Comparison of ENCODE assay signal across 10 mouse cellular contexts in genomic region chr13:69538327-69538726, GRCm38 (mm10). TPM values are rescaled to one million over a fixed set of nuclear protein-coding genes. Genes with fewer than 3 reads are reported as not detected.
DNase-seq lines count a peak whose midpoint lies in the region; ATAC-seq lines count a peak whose summit lies in the region.
"Had no signal": no experiment of that assay in that cellular context is flagged by ENCODE, and none has a peak within 500 bp of the region (broad histone marks: within the 10 kb centered on the region; RNA-seq: fewer than 3 reads in every experiment).

No protein-coding gene starts in this region.

- intact Hi-C loops in heart, postnatal 10 days (cut with DNase I), result no loop called here
- intact Hi-C loops in gastrocnemius, postnatal 14 days (cut with DNase I; ENCODE audit: low total_unique reads), result no loop called here

- no peaks in the 10 kb centered on the region for H3K9me3 ChIP-seq in neural tube, embryonic 12.5 days
- no peaks in the 10 kb centered on the region for H3K9me3 ChIP-seq in neural tube, embryonic 15.5 days (replicated peaks)
- H3K9me3 ChIP-seq: hindbrain, embryonic 15.5 days had no signal

- no peak for ATAC-seq in neural tube, embryonic 12.5 days (ENCODE audit: low FRiP score, low read depth)
- no peak for ATAC-seq in neural tube, embryonic 15.5 days (ENCODE audit: low FRiP score)

- no peaks in the 10 kb centered on the region for H3K27me3 ChIP-seq in neural tube, embryonic 12.5 days (replicated peaks)
- H3K27me3 ChIP-seq in neural tube, embryonic 15.5 days (replicated peaks), result no peaks in the 10 kb centered on the region
- H3K27me3 ChIP-seq: hindbrain, embryonic 15.5 days had no signal

- H3K36me3 ChIP-seq in neural tube, embryonic 12.5 days, result no peaks in the 10 kb centered on the region
- no peaks in the 10 kb centered on the region for H3K36me3 ChIP-seq in neural tube, embryonic 15.5 days
- H3K36me3 ChIP-seq: hindbrain, embryonic 15.5 days had no signal

- no peak overlapping the region for H3K27ac ChIP-seq in neural tube, embryonic 12.5 days
- H3K27ac ChIP-seq in neural tube, embryonic 15.5 days (replicated peaks), result no peak overlapping the region
- H3K27ac ChIP-seq: hindbrain, embryonic 15.5 days had no signal

- DNase-seq in heart, adult 11 months, result peak; percentile 94
- DNase-seq in heart, postnatal 10 days, result no peak
- DNase-seq in gastrocnemius, postnatal 14 days, result peak; percentile 67
- DNase-seq in lung, postnatal 4 days, result peak; percentile 44 to 47
- DNase-seq in right cerebral cortex, postnatal 4 days, result no peak
- DNase-seq in cerebellum, postnatal 14 days, result no peak
- DNase-seq: thymus, postnatal 4 days had no signal

- 0 out of 2 replicates have a peak overlapping the region, but pooled peaks have one; percentile 26 for H3K9ac ChIP-seq in neural tube, embryonic 12.5 days
- H3K9ac ChIP-seq in neural tube, embryonic 15.5 days (replicated peaks), result no peak overlapping the region
- H3K9ac ChIP-seq: hindbrain, embryonic 15.5 days had no signal

- 31% methylated on average over 4 of the region's 4 CpGs for WGBS in neural tube, embryonic 12.5 days
- whole genome bisulfite sequencing in neural tube, embryonic 15.5 days, result 37% methylated on average over 4 of the region's 4 CpGs

- peaks cover 29% of the 10 kb centered on the region for H3K4me1 ChIP-seq in neural tube, embryonic 12.5 days
- H3K4me1 ChIP-seq in neural tube, embryonic 15.5 days, result peaks cover 31% of the 10 kb centered on the region

- no peak overlapping the region for H3K4me2 ChIP-seq in neural tube, embryonic 12.5 days (replicated peaks)
- no peak overlapping the region for H3K4me2 ChIP-seq in neural tube, embryonic 15.5 days
- H3K4me2 ChIP-seq: hindbrain, embryonic 15.5 days had no signal

- no peak overlapping the region for H3K4me3 ChIP-seq in neural tube, embryonic 12.5 days
- H3K4me3 ChIP-seq in neural tube, embryonic 15.5 days (replicated peaks), result no peak overlapping the region
- H3K4me3 ChIP-seq: hindbrain, embryonic 15.5 days had no signal

RNA-seq across cellular contexts. Expression of gene Tent4a, which starts 3.9 kb away (rescaled TPM):
- 10 to 100 TPM; 17.2 to 17.6 TPM for total RNA-seq in heart, postnatal 10 days (2021)
- 7.4 and 8.2 TPM in 2 replicates for polyA plus RNA-seq in neural tube, embryonic 12.5 days (2016; fragmentation: Nextera tagmentation; extraction: Ambion mirVana)
- 6.2 and 6.5 TPM in 2 replicates for polyA plus RNA-seq in neural tube, embryonic 15.5 days (2015; fragmentation: Nextera tagmentation; extraction: Ambion mirVana)
- total RNA-seq in gastrocnemius, postnatal 14 days (2021), result 1 to 10 TPM; 6.8 to 9.4 TPM

RNA-seq across cellular contexts. Expression of gene Nsun2, which starts 4.8 kb away (rescaled TPM):
- 10 to 100 TPM; 40.9 to 47.6 TPM for total RNA-seq in heart, postnatal 10 days (2021)
- polyA plus RNA-seq in neural tube, embryonic 12.5 days (2016; fragmentation: Nextera tagmentation; extraction: Ambion mirVana), result 99.4 and 106 TPM in 2 replicates
- 74.6 and 92.6 TPM in 2 replicates for polyA plus RNA-seq in neural tube, embryonic 15.5 days (2015; fragmentation: Nextera tagmentation; extraction: Ambion mirVana)
- total RNA-seq in gastrocnemius, postnatal 14 days (2021), result 10 to 100 TPM; 39.5 to 44.5 TPM

Comparison
In these comparisons a context has a peak if more than half of its experiments do, and no peak if none do; other contexts are left out.
1. DNase-seq: peak in heart, adult 11 months (single experiment), gastrocnemius, postnatal 14 days (single experiment) and lung, postnatal 4 days (2 of 2); none in heart, postnatal 10 days (0 of 2), right cerebral cortex, postnatal 4 days (single experiment) and cerebellum, postnatal 14 days (0 of 2).